Mouse (Mus musculus): ENCODE results near the gene Aunip.

- TF ChIP-seq CTCF (IDR thresholded peaks at IDR 0.05; ENCODE audit: low read depth, low read length) (no peak), POLR2A (IDR thresholded peaks at IDR 0.05; ENCODE audit: extremely low read depth, insufficient read depth, low read length) (no peak)
Observed at GRCm38 (mm10) chr4:134526220-134526619, 15.4 kb downstream of the Aunip start.
